Mouse (Mus musculus) liver, embryonic 12.5 days (tissue): ENCODE measurements around the gene Fam83f. TPM values are rescaled to one million over a fixed set of nuclear protein-coding genes. Genes with fewer than 3 reads are reported as not detected.
A peak's percentile ranks its signal among the peaks of the same experiment; 100 is the strongest.
"Not testable (repeated sequence)": the region's sequence is repeated elsewhere in the genome, so short reads cannot be mapped to it uniquely, and the experiment has no call there.

Source experiments
- ATAC-seq: fragments of 200-750 bp; cut with Nextera tagmentation; 2 replicates; pipeline ENCODE4 v1.8.0; 2017; ENCODE audit warnings: moderate number of reproducible peaks, mild to moderate bottlenecking, moderate library complexity
- H3K27ac ChIP-seq: fragments of 300-500 bp; sonication (generic); 2 replicates; pipeline ENCODE4 v1.5.1; 2016; ENCODE audit warnings: mild to moderate bottlenecking
- H3K27me3 ChIP-seq: fragments of 300-500 bp; sonication (generic); replicated peaks from 2 replicates; pipeline ENCODE4 v1.6.1; 2016; ENCODE audit warnings: mild to moderate bottlenecking, moderate library complexity
- H3K36me3 ChIP-seq: fragments of 300-500 bp; sonication (generic); 2 replicates; pipeline ENCODE4 v1.6.1; 2016; ENCODE audit warnings: mild to moderate bottlenecking, moderate library complexity
- H3K4me1 ChIP-seq: fragments of 300-500 bp; sonication (generic); 2 replicates; pipeline ENCODE4 v1.6.1; 2016
- H3K4me2 ChIP-seq: fragments of 300-500 bp; sonication (generic); 2 replicates; pipeline ENCODE4 v1.6.1; 2016; ENCODE audit warnings: mild to moderate bottlenecking, moderate library complexity
- H3K4me3 ChIP-seq: fragments of 300-500 bp; sonication (generic); 2 replicates; pipeline ENCODE4 v1.5.1; 2016; ENCODE audit warnings: mild to moderate bottlenecking, moderate library complexity
- H3K9ac ChIP-seq: fragments of 300-500 bp; sonication (generic); 2 replicates; pipeline ENCODE4 v1.6.1; 2016; ENCODE audit warnings: mild to moderate bottlenecking, moderate library complexity
- H3K9me3 ChIP-seq: fragments of 300-500 bp; sonication (generic); replicated peaks from 2 replicates; pipeline ENCODE4 v1.6.1; 2016; ENCODE audit warnings: mild to moderate bottlenecking, moderate library complexity
- WGBS: fragments of 180-500 bp; shearing (Covaris S2); methylation state at CpG from one replicate; pipeline ENCODE4 v1.1.7; 2016; ENCODE audit not compliant: insufficient replicate concordance; 5-methylcytosine and 5-hydroxymethylcytosine counted together
- polyA plus RNA-seq: library from polyadenylated mRNA; unstranded; fragments of >200 nt; fragmentation: Nextera tagmentation; extraction: Ambion mirVana; gene quantifications from 2 replicates; pipeline ENCODE4 v1.2.1, GENCODE M21; 2016

The Fam83f gene
- polyA plus RNA-seq, 1 experiment from 2014 or later: 0.41 TPM

DNA sequence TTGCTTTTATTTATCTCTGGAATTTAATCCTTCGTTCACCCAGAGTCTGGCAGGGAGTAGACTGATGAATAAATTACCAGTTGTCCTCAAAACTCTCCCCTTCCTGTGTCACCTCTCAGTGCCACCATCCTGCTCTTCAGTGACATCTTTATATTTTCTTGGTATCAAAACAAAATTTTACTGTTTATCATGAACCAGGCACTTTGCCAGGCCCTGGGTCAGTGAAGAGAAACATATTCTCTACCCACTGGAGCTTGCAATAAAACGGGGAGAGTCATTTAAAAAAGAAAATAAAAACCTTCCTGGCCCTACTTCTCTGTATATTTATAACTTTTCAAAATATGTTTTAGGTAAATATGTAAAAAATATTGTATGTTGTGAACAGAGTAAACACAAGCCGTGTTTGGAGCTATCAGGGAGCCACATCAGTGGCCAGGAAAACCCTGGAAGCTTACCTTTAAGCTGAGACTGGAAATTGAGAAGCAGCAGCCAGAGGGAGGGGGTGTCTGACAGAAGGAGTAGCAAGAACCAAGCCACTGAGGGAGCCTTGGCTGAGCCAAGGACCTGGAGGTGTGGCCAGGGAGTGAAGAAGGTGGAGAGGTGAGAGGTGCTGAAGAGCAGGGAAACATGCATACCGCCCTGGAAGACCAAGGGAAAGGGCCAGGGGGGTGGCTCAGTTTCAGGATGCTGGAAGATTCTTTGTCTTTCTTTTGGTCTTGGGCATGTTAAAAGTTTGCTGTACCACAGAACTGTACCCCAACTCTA lies 60.8 kb downstream of the Fam83f start:
- no peak for ATAC-seq
- WGBS: 54% methylated on average over 4 of the region's 4 CpGs

DNA sequence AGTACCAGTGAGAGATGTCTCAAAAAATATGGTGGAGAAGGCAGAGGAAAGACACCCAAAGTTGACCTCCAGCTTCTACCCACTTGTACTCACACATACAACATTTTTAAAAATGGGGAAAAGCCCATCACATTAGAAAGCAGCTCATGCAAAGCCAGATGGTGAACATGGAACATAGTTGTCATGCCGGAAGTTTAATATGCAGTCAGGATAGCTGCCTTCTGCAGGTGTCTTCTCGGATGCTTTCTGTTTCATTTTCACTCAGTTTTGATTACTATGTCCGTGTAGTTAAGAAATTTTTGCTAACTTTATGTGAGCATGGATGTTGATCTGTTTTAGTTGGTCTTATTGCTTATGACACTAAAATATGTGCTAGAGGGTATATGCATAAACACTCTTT lies 63.7 kb downstream of the Fam83f start:
- no peak overlapping the region for H3K4me2 ChIP-seq
- ATAC-seq: no peak
- peaks cover 31% of the 10 kb centered on the region for H3K4me1 ChIP-seq
- H3K9me3 ChIP-seq: no peaks in the 10 kb centered on the region
- no peaks in the 10 kb centered on the region for H3K36me3 ChIP-seq
- no peak overlapping the region for H3K9ac ChIP-seq
- no peak overlapping the region for H3K27ac ChIP-seq
- no peaks in the 10 kb centered on the region for H3K27me3 ChIP-seq
- H3K4me3 ChIP-seq: no peak overlapping the region
- 68% methylated on average over 3 of the region's 3 CpGs for WGBS

More for the DNA sequence above, 60.8 kb downstream of the Fam83f start:
- H3K4me2 ChIP-seq: no peak overlapping the region
- H3K9ac ChIP-seq: no peak overlapping the region
- H3K4me1 ChIP-seq: peaks cover 7% of the 10 kb centered on the region
- no peaks in the 10 kb centered on the region for H3K9me3 ChIP-seq
- no peaks in the 10 kb centered on the region for H3K36me3 ChIP-seq
- no peak overlapping the region for H3K27ac ChIP-seq
- no peaks in the 10 kb centered on the region for H3K27me3 ChIP-seq
- H3K4me3 ChIP-seq: no peak overlapping the region

DNA sequence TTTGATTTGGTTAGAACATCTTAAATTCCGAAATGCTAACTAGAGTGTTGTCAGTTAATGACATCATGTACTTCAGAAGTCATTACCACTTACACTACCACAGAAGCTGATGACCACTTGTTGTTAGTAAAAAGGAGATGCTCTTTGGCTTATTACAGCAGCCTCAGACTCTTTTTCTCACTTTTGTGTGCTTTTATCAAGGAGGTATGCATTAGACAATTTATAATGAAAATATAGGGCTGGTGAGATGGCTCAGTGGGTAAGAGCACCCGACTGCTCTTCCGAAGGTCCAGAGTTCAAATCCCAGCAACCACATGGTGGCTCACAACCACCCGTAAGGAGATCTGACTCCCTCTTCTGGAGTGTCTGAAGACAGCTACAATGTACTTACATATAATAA lies 64.1 kb downstream of the Fam83f start:
- 77% methylated on average over 4 of the region's 4 CpGs for WGBS
- H3K27me3 ChIP-seq, H3K9me3 ChIP-seq, H3K4me2 ChIP-seq, ATAC-seq, H3K36me3 ChIP-seq, H3K27ac ChIP-seq, H3K9ac ChIP-seq, H3K4me3 ChIP-seq: not testable (repeated sequence)
- H3K4me1 ChIP-seq: peaks cover 33% of the 10 kb centered on the region

DNA sequence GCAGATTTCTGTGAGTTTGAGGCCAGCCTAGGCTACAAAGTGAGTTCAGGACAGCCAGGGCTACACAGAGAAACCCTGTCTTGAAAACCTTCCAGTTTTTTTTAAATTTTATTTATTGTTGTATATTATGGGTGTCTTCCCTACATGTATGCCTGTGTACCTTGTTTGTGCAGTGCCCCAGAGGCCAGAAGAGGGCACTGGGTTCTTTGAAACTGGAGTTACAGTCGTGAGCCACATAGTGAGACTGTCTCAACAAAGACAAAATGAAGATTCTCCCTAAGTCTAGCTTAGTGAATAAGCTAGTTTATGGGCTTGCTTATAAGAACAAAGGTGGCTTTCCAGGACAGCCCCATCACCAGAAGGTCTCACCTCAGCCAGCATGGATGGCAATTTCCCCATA lies 64.9 kb downstream of the Fam83f start:
- H3K4me2 ChIP-seq: no peak overlapping the region
- peaks cover 34% of the 10 kb centered on the region for H3K4me1 ChIP-seq
- WGBS: 25% methylated on average over 1 of the region's 1 CpGs
- peak; percentile 62; the same call in 1 of the 2 replicates for ATAC-seq
- H3K36me3 ChIP-seq: no peaks in the 10 kb centered on the region
- no peak overlapping the region for H3K9ac ChIP-seq
- H3K27me3 ChIP-seq: no peaks in the 10 kb centered on the region
- H3K9me3 ChIP-seq: no peaks in the 10 kb centered on the region
- no peak overlapping the region for H3K27ac ChIP-seq
- H3K4me3 ChIP-seq: no peak overlapping the region

DNA sequence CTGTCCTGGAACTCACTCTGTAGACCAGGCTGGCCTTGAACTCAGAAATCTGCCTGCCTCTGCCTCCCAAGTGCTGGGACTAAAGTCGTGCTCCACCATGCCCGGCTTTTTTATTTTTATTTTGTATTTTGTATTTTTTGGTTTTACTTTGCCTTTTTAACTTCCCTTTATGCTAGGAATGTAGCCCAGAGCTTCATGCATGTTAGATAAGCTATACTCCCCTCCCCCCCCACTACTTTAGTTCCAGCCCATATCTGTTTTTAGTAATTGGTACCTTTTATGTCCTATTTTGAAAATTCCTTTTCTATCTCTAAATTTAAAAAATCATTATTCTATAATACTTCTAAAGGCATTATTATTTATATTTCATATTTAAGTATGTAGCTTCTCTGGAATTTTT lies 66.6 kb downstream of the Fam83f start:
- Histone ChIP-seq H3K36me3 (no peaks in the 10 kb centered on the region), H3K4me1 (peaks cover 51% of the 10 kb centered on the region), H3K4me2 (no peak overlapping the region), H3K9ac (no peak overlapping the region), H3K27me3 (no peaks in the 10 kb centered on the region), H3K9me3 (no peaks in the 10 kb centered on the region), H3K27ac (no peak overlapping the region), H3K4me3 (no peak overlapping the region)
- ATAC-seq: no peak
- 82% methylated on average over 2 of the region's 2 CpGs for WGBS

DNA sequence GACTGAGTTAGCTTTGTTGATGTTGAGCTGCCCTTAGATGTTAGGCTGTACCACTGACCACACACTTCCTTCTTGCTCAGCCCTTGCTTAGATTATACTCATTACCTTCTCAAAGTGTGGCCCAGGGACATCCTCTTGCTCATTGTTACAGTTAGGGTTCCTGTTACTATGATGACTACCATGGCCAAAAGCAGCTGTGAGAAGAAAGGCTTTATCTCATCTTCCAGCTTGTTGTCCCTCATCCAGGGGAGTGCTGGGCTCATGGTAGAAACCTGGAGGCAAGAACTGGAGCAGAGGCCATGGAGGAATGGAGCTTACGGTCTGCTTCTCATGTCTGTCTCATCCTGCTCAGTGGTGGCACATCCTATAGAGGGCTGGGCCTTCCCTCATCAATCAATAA lies 68.3 kb downstream of the Fam83f start:
- Histone ChIP-seq H3K36me3 (no peaks in the 10 kb centered on the region), H3K9ac (no peak overlapping the region), H3K27ac (peak overlapping the region; percentile 55; the same call in 1 of the 2 replicates), H3K9me3 (no peaks in the 10 kb centered on the region), H3K4me1 (peaks cover 68% of the 10 kb centered on the region), H3K4me3 (no peak overlapping the region), H3K4me2 (no peak overlapping the region), H3K27me3 (no peaks in the 10 kb centered on the region)
- ATAC-seq: no peak
- WGBS: 76% methylated on average over 1 of the region's 1 CpGs

DNA sequence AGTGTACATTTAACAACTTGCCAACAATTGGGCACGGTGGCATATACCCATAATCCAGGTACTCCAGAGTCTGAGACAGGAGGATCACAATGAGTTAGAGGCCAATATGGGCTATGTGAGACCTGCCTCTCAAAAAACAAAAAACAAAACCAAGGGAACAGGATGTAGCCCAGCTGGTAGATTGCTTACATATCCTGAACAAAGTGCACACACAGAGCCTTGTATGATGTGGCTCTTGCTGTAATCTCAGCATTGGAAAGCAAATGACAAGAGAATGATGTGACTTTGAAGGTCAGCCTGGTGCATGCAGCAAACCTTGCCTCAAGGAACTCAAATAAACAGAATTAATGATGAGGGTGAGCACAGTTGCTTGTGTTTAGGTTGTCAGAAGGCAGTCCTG lies 70.2 kb downstream of the Fam83f start:
- WGBS: 74% methylated on average over 1 of the region's 1 CpGs
- no peaks in the 10 kb centered on the region for H3K36me3 ChIP-seq
- H3K9me3 ChIP-seq: no peaks in the 10 kb centered on the region
- ATAC-seq: no peak
- H3K27ac ChIP-seq: no peak overlapping the region
- no peak overlapping the region for H3K4me3 ChIP-seq
- no peak overlapping the region for H3K4me2 ChIP-seq
- H3K27me3 ChIP-seq: no peaks in the 10 kb centered on the region
- peaks cover 83% of the 10 kb centered on the region for H3K4me1 ChIP-seq
- H3K9ac ChIP-seq: no peak overlapping the region

DNA sequence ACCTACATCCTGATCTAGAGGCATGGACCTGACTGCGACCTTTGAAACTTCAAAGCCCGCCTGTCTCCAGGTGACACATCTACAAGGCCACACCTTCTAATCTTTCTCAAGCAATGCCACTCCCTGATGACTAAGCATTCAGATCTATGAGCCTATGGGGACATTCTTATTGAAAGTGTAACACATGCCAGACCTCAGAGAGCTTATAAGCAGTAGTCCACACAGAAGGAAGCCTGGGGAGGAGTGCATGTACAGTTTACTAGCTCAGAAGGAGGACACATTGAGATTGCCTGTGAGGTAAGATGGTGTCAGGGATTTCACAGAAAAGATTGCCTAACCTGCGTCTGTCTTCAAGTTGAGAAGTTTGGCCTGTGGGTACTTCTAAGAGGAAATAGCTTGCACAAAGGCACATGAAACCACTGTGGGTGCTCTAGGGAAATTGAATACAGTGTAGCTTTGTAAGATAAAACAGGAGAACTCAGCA lies 71.4 kb downstream of the Fam83f start:
- no peaks in the 10 kb centered on the region for H3K36me3 ChIP-seq
- no peak overlapping the region; the same call in 1 of the 2 replicates for H3K4me3 ChIP-seq
- H3K9ac ChIP-seq: no peak overlapping the region
- 42% methylated on average over 3 of the region's 3 CpGs for WGBS
- H3K27me3 ChIP-seq: no peaks in the 10 kb centered on the region
- peak overlapping the region; percentile 44 for H3K4me2 ChIP-seq
- peak; percentile 74 for ATAC-seq
- H3K4me1 ChIP-seq: peaks cover 77% of the 10 kb centered on the region
- H3K9me3 ChIP-seq: no peaks in the 10 kb centered on the region
- peak overlapping the region; percentile 31; the same call in 1 of the 2 replicates for H3K27ac ChIP-seq

DNA sequence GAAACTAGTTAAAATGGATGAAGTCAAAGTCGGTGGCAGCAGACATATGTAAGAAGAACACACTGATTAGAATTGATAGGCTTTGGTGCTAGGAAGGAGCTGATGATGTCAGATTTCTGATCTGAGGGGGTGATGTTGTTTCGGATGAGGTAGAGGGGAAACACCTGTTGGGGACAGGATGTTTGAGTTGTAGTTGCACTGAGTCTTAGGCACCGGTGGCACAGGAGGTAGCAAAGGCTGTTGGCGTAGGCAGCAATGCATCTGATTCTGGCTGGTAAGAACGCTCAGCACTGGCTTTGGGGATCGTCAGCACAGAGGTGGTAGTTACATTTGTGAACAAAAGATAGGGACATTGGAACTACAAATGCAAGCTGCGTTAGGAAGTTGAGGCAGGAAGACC lies 72.0 kb downstream of the Fam83f start:
- no peaks in the 10 kb centered on the region for H3K27me3 ChIP-seq
- no peaks in the 10 kb centered on the region for H3K36me3 ChIP-seq
- peak overlapping the region; percentile 44 for H3K4me2 ChIP-seq
- no peaks in the 10 kb centered on the region for H3K9me3 ChIP-seq
- H3K4me3 ChIP-seq: no peak overlapping the region
- WGBS: 46% methylated on average over 7 of the region's 7 CpGs
- peaks cover 79% of the 10 kb centered on the region for H3K4me1 ChIP-seq
- no peak overlapping the region for H3K9ac ChIP-seq
- H3K27ac ChIP-seq: 0 out of 2 replicates have a peak overlapping the region, but pooled peaks have one; percentile 46
- no peak for ATAC-seq

DNA sequence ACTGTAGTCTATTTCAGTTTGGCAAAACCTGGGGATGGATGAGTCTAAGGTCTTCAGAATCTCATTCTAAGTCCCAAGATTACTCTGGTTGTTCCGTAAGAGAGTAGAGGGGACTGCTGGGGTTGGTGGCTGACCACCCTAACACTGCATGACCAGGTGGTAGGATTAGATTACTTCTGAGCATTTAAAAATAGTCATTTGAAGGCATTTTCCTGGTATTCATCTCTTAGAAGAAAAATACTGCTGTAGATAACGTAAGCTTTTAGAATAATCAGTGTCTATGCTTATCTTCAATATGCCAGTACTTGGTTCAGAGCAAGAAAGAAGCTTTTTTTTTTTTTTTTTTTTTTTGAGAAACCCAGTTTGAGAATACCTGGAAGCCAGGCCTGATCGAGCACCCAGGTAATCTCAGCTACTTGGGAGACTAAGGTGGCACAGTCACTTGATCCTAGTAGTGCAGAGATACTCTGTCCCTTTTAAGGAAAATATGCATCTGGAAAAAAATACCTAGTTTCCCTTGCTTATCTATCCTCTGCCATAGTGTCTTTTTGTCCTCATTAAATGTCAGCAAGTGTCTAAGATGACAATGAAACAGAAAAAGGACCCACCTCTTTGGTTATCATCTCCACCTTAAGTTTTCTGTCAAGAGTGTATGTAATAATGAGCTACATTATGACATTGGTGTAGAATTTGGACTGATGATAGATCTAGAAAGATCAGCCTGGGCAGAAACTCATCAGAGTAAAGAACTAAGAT lies 73.2 kb downstream of the Fam83f start:
- Histone ChIP-seq H3K27ac (peak overlapping the region; percentile 52; the same call in 1 of the 2 replicates), H3K4me1 (peaks cover 79% of the 10 kb centered on the region), H3K4me3 (peak overlapping the region; percentile 7; the same call in 1 of the 2 replicates), H3K9me3 (no peaks in the 10 kb centered on the region), H3K9ac (peak overlapping the region; percentile 13; the same call in 1 of the 2 replicates), H3K4me2 (peak overlapping the region; percentile 44), H3K27me3 (no peaks in the 10 kb centered on the region), H3K36me3 (no peaks in the 10 kb centered on the region)
- ATAC-seq: peak; percentile 79
- 15% methylated on average over 3 of the region's 3 CpGs for WGBS

DNA sequence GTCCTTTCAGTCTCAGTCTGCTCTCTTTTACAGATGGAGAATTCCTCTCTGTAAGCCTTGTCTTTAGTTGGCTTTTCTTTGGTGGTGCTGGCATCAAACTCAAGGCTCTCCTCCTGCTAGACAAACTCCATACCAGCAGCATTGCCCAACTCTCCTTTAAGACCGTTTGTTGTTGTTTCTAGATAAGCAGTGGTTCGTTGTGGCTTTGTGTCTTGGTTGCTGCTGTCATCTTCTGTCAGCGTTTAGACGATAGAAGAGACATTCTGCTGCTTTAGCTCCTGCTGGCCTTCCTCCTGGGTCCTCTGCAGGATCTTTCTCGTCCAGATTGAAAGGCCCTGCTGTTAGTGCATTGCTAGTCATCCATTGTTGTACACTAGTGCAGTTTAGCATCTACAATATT lies 77.3 kb downstream of the Fam83f start:
- no peaks in the 10 kb centered on the region for H3K27me3 ChIP-seq
- H3K4me3 ChIP-seq: no peak overlapping the region
- H3K4me1 ChIP-seq: peaks cover 66% of the 10 kb centered on the region
- 7% methylated on average over 5 of the region's 5 CpGs for WGBS
- H3K4me2 ChIP-seq: 0 out of 2 replicates have a peak overlapping the region, but pooled peaks have one; percentile 9
- no peaks in the 10 kb centered on the region for H3K9me3 ChIP-seq
- H3K27ac ChIP-seq: peak overlapping the region; percentile 74
- H3K9ac ChIP-seq: 0 out of 2 replicates have a peak overlapping the region, but pooled peaks have one; percentile 4
- peak; percentile 51; the same call in 1 of the 2 replicates for ATAC-seq
- no peaks in the 10 kb centered on the region for H3K36me3 ChIP-seq
